Mouse (Mus musculus) megakaryocyte progenitor cell, adult 5-6 weeks (primary cell): ENCODE results near the gene Dph5. TPM values are rescaled to one million over a fixed set of nuclear protein-coding genes. Genes with fewer than 3 reads are reported as not detected.
"Not testable (repeated sequence)": the region's sequence is repeated elsewhere in the genome, so short reads cannot be mapped to it uniquely, and the experiment has no call there.

ENCODE experiments used
- ATAC-seq: replicated peaks from 2 replicates; pipeline ENCODE4 v1.8.0; 2016; ENCODE audit warnings: mild to moderate bottlenecking, moderate TSS enrichment, inconsistent platforms; ENCODE audit not compliant: poor library complexity
- total RNA-seq, 2 experiments: library from RNA; stranded (forward) in 1 of 2; stranded (reverse) in 1 of 2; fragments of 157-497, 149-512 nt in 1 of 2; fragments of 200-1000 nt in 1 of 2; gene quantifications; 2 replicates each; pipeline versions ENCODE4 v1.2.3 to v1.2.4; 2015 to 2017

Gene Dph5
- total RNA-seq, 2 experiments from 2014 or later, result 51.8 to 60.9 TPM

- peak; percentile 34 for ATAC-seq
Observed at GRCm38 (mm10) chr3:115888310-115889106, 871 bp downstream of the Dph5 start.

DNA sequence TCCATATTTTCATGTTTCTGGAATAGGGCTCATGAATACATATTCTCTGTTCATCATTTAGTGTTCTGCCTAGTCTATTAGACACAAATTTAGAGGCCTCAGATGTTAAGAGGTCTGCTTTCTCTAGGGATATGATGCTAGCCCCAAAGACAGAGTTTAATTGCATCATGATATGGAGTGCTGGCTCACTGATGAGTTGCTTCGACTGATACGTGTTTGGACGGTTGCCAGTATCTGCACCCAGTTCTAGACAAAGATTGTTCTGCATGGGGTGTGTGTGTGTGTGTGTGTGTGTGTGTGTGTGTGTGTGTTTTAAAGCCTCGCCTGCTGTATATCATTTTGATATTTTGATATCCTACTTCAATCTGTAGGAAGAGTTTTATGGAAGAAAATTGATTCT is 4.7 kb downstream of the Dph5 start:
- ATAC-seq, result 0 out of 2 replicates have a peak, but pooled peaks have one; percentile 13

DNA sequence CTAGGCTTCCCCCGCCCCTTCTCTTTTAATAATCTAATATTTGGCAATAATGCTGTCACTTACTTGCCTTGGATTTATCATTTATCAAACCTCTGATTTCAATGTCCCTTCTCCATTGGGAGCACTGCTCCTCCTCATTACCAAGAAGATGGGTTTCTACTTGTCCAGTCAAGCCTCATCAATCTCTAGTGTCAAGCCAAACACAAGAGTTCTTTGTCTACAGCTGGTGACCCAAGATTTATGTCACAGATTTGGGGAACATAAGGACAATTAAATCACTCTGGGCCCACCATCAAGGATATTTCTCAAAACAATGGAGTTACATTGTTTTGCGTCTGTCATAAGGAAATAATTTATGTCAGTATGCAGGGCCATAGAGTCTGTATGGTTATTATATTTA is 5.5 kb downstream of the Dph5 start:
- no peak for ATAC-seq

DNA sequence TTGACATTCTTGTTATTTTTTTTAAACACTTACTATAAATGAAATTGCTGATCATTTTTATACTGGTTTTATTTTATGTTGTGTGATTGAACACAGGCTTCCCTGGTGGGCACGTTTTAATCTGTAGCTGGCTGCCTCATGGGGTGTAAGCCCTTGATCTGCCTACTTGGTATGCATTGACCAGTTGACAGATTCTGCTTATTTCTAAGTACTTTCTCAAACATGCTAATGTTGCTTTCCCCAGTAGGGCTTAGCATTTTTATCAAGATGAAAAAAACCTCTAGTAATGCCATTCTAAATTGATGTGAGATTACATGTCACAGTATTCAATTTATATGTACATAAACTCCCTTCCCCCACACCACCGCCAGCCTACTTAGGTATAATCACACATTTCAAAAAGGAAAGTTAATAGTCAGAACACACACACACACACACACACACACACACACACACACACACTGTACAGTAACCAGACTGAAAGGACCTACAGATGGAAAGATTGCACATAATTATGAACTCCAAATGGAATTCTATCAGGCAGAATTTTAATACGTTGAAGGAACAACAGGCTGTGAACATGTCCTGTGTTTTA is 10.8 kb downstream of the Dph5 start:
- ATAC-seq, result no peak

- peak; percentile 99 for ATAC-seq
Observed at GRCm38 (mm10) chr3:115902301-115902956, 14.8 kb downstream of the Dph5 start.

- no peak for ATAC-seq
Observed at GRCm38 (mm10) chr3:115905067-115905466, 17.4 kb downstream of the Dph5 start.

DNA sequence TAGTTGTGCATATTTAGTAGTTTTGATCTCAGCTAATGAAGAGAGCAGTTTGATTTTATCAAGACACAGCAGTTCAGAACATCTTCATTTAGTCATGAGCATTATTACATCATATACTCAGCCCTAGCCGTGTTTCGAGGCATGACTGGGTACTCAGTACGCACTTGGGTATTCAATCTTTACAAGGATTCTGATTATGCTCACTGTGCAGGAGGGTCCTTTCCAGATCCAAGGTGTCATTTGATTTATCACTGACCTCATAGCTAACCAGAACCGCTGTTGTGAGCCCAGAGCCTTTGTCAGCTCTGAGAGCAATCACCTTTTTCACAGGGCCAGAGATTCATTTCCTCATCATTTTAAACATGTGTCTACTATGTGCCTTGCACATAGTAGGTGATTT is 17.9 kb downstream of the Dph5 start:
- ATAC-seq, result no peak

- ATAC-seq, result not testable (repeated sequence)
Observed at GRCm38 (mm10) chr3:115907406-115907805, 19.8 kb downstream of the Dph5 start.

DNA sequence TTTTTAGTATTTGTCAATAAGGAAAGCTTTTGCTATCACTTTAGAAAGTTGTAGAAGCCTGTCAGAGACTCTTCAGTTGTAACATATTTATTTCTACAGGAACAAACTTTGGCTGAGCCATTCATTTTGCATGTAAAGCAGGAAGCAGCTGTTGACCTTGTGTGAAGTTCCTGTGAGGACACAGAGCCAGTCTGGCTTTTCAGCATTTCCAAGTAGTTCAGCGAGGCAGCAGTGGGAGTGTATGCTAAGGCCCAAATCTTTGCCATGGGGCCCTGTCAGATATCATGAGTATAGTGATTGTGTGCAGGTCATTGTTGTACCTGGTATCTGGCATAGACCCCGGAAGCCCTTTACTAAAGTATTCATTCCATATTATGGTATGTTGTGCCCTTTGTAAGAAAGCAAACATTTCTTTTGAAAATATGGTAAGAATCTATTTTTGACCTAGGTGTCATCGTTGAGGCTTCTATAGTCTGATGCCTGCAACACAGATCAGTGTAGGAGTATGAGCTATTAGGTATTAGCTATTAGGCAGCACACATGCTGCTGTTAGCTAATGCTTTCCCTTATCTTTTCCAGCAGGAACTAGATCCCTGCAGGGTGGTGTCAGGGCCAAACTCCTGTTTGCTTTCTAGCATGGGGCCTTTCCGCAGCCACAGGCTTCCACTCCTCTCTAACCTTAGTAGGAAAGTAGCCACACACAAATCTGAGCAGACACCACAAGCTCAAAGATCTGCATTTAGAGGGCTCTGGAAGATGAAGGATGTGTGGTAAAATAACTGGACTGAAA is 37.0 kb downstream of the Dph5 start:
- ATAC-seq, result no peak

DNA sequence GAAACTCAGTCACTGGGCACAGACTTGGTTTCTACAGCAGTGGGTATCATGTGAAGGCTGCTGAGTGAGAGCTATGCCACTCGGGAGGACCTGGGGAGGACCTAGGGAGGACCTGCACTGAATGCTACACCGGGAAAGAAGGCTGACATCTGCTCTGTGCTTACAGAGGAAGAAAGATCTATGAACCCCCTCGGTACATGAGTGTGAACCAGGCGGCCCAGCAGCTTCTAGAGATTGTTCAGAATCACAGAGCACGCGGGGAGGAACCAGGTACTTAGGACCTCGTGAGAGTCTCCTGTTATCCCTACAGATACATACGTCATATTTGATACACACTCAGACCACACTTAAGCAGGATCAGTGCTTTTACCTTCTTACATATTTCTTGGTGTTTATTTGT is 38.9 kb downstream of the Dph5 start:
- no peak for ATAC-seq

DNA sequence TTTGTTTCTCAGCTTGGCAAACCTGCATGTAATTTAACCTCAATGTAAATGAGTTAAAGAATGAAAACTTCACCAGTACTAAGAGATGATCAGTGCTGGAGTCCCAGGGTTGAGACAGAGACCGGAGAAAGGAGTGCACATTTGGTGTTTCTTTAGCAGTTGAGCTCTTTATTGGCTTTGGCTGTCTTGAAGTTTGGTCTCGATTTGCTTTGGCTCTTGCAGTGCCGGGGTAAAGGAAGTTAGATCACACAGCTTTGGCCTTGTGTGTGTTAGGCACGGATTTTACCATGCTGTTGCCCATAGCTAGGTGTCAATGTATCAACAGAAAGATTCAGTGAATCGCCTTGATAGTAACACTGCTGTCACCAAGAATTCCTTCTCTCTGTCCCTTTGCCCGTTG is 44.1 kb downstream of the Dph5 start:
- ATAC-seq, result no peak

DNA sequence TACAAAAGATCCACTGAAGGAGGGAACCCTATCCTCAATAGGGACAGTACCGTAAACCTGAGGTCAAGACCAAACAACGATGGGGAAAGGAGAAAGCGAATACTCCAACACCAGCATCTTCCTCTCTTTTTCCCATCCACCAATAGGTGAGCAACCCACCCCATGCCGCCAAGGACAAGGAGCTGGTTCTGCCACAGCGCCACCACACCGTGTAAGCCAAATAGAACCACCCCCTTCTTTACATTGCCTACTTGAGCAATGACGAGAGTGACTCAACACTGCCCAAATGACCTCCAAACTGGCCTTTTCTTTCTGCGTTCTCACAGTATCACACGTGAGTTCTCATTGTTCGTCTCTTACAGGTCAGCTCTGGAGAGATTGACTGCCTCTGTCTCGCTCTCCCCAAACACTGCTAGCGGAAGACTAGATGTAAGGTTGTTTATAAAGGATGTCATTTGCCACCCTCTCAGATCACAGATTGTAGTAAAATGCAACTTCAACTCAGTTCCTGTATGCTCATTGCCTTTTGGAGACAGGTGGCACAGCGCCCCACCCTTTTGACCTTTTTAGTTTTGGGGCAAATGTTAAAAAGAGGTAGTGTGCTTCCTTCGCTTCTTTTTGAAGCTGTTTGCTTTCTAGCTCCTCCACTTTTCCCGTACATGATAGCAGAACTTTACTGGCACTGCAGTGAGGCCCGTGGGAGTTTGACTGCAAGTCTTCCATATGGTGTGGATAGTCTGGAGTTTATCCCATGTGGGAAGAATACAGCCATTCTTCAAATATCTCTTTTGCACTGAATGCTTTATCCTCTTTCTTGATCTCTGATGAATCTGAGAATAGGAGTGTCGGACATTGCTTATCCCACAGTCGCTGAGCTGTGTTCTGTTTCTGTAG is 45.9 kb downstream of the Dph5 start:
- no peak for ATAC-seq

DNA sequence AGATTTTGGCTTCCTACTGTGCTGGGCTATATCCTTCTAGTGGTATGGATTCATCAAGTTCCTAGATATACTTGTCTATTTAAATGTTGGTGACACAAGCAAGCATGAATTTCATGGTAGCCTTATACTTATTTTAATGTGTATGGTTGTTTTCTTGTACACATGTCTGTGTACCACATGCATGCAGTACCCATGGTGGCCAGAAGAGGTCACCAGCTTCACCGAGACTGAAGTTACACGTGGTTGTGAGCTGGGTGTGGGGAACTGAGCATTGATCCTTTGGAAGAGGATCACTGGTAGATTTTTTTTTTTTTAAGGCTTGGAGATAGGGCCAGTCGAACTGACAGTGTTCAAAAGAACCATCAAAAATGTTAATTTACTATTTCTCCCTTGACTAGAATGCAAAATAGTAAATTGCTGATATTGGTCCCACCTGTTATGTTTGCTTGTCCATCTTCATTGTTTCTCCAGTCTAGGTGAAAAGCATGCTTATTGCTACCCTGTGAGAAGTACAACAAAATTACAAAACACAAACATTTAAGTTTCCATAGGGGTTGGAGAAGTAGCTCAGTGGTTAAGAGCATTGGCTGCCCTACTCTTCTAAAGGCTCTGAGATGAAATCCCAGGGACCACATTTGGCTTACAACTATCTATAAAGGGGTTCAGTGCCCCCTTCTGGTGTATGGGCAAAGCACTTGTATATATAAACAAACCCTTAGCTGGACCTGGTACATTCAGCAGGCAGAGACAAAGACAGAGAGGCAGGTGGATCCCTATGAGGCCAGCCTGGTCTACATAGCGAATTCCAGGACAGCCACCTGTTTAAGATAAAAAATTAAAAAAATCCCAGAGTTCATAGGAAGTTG is 49.3 kb downstream of the Dph5 start:
- peak; percentile 92 for ATAC-seq

DNA sequence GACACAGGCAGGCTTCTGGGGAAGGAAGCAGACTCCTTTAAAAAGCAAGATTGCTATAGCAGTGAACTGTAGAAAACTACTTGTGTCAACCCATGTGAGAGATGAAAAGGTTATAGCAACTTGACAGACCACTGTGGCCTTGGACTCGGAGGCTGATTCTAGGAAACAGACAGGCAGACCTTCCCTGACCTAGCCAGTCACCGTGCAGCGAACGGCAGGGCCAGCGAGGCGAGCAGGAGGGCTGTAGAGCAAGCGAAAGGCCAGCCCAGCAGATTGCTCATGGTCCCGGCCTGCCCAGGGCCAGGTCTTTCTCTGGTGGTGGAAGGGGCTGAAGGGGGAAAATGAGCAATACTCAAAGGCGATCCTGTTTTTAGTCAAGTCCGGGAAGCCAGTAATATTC is 50.2 kb downstream of the Dph5 start:
- ATAC-seq, result no peak

DNA sequence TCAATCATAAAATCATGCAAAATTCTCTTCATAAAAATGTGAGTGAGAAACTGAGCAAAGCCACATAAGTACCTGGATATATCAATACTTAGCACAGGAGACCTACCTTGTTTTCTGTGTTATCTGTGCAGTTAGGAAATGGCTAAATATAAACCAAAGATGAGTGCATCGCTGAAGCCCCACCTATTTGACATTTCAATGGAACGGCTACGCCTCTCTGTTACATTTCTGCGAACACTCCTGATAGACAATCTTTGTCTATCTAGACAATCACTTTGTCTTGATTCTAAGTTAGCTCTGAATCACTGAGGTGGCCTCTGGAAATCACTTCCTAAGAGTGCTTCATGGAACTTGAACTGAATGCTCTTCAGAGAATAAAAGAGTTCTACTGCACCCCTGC is 52.9 kb downstream of the Dph5 start:
- no peak for ATAC-seq

GRCm38 (mm10) chr3:115941464-115941863 is 53.8 kb downstream of the Dph5 start:
- no peak for ATAC-seq

DNA sequence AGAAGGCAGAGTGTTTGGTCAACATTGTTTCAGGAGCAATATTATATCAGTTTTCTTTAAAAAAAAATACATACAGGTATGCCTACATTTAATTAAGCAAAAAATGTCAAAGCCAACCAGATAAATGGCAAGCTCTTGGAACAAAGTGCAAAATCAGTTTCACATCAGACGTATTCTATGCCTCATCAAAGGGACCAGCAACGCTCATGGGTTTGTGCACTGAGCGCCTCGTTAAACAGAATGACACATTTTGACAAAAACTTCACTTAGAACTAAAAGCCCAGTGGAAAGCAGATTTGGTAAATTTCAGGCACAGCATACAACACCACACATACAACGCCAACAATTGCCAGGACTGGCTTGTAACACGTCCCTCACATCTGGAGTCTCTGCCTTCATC is 56.7 kb downstream of the Dph5 start:
- no peak for ATAC-seq

DNA sequence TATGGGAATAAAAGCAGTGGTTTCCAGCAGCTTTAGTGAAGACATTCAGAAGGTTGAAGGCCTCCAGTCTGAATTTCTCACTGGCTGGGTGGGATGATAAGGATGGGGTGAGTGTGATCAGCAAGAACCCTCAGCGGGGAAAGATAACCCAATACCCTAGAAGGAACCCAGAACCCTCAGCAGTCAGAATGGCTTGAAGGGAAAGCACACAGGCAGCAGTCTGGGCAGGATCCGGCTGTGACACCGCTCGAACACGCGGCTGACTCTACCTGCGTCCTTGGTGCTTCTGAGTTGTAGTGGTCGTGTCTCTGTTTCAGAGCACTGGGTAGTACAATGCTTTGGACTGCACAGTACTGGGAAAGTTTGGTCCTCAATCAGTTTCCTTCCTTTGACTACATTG is 58.6 kb downstream of the Dph5 start:
- no peak for ATAC-seq

GRCm38 (mm10) chr3:115949220-115949920 is 61.7 kb downstream of the Dph5 start:
- ATAC-seq, result no peak
